Mouse (Mus musculus): ENCODE measurements around the gene Mmp20.

GRCm38 (mm10) chr9:7647901-7648300 is 19.9 kb downstream of the Mmp20 start:
- no peak for TF ChIP-seq POLR2A (IDR thresholded peaks at IDR 0.05; ENCODE audit: borderline replicate concordance, extremely low read depth, insufficient read depth, insufficient read length, poor library complexity, severe bottlenecking)
- no peak for TF ChIP-seq CTCF (IDR thresholded peaks at IDR 0.05; ENCODE audit: borderline replicate concordance, extremely low read depth, insufficient read depth, insufficient read length)
